Mouse (Mus musculus): ENCODE results near the gene Herc1. TPM values are rescaled to one million over a fixed set of nuclear protein-coding genes. Genes with fewer than 3 reads are reported as not detected.

Gene Herc1
- total RNA-seq, 2 experiments from 2014 or later = 110 to 114 TPM

GRCm38 (mm10) chr9:66518251-66518650 lies 168.0 kb downstream of the Herc1 start:
- DNase-seq (ENCODE audit: low spot score in 2 of 2) = no peak

DNA sequence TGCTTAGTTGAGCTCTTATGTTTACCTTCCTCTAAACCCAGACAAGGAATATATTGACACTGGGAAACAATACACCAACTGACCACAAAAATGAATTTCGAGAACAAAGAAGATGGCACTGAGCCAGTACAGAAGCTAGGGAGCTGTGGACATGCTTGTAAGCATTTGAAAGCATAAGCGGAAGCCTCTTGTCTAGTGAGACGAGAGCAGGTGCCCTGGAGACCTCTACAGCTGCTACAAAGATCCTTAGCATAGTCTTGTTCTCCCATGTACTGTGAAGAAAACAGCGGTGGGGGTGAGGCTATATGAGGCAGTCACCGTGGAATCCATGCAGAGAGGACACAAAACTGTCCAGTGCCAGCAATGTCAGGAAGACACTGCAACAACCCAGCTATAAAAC lies 168.7 kb downstream of the Herc1 start:
- DNase-seq (ENCODE audit: low spot score in 2 of 2) = no peak

DNA sequence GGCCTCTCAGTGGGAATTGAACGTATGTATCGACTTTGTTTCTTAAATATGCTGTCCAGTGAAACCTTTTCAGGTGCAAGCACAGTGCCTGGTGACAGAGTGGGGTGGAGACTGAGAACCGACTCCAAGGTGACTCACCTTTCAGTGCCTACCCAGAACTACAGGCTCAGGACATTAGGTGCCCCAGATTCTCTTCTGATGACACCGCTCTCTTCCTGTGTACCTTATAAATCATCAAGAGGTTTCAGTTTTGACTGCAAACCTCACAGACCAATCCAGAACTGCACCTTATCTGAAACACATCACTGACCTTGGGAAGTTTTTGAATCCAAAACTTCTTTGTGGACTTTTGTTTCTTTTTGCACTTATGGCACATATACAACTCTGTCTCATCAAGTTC lies 170.0 kb downstream of the Herc1 start:
- DNase-seq (ENCODE audit: low spot score in 2 of 2) = no peak

- no peak for DNase-seq (ENCODE audit: low spot score in 2 of 2)
Measured at GRCm38 (mm10) chr9:66521595-66521994, 171.3 kb downstream of the Herc1 start.

GRCm38 (mm10) chr9:66542785-66543184 lies 192.5 kb downstream of the Herc1 start:
- no peak for DNase-seq (ENCODE audit: low spot score in 2 of 2)

Other genes starting within 250 kb of the Herc1 start
- gene Snx1, start 223.9 kb upstream of the Herc1 start, total RNA-seq (2021) = 10 to 100 TPM; 69.6 to 74.9 TPM
- gene Ciao2a, start 223.8 kb upstream of the Herc1 start, total RNA-seq (2021) = 10 to 100 TPM; 28.7 to 33.7 TPM
- gene Dapk2, start 192.2 kb upstream of the Herc1 start, total RNA-seq (2021) = 1 to 10 TPM; 2.5 to 2.7 TPM
- under 1 TPM; 0.23 to 0.52 TPM for gene Fbxl22, start 164.1 kb downstream of the Herc1 start, total RNA-seq (2021)
- gene Usp3, start 242.7 kb downstream of the Herc1 start, total RNA-seq (2021) = 10 to 100 TPM; 38.3 to 38.5 TPM